Mouse (Mus musculus): ENCODE data around the gene Lrrc32. TPM values are rescaled to one million over a fixed set of nuclear protein-coding genes. Genes with fewer than 3 reads are reported as not detected.
A peak's percentile ranks its signal among the peaks of the same experiment; 100 is the strongest.

Gene Lrrc32
- polyA plus RNA-seq (2015; fragmentation: Nextera tagmentation; extraction: Ambion mirVana), result 7.7 and 8.3 TPM in 2 replicates

- 45% methylated on average over 6 of the region's 6 CpGs for WGBS
- no peak within 1 kb of the TSS for H3K27ac ChIP-seq (ENCODE audit: low read length)
- H3K4me1 ChIP-seq (ENCODE audit: control insufficient read depth, insufficient read depth, low read length), result peaks cover 19% of the 10 kb centered on the region
- peak within 1 kb of the TSS; percentile 77 for H3K4me2 ChIP-seq (ENCODE audit: low read depth, low read length)
- H3K27me3 ChIP-seq (ENCODE audit: control insufficient read depth, insufficient read depth, low read length), result no peaks in the 10 kb centered on the region
- H3K9ac ChIP-seq (ENCODE audit: low read length), result peak within 1 kb of the TSS; percentile 57
- ATAC-seq (replicated peaks; ENCODE audit: extremely low read depth, insufficient read depth, low FRiP score), result no peak
- no peaks in the 10 kb centered on the region for H3K36me3 ChIP-seq (ENCODE audit: control insufficient read depth, insufficient read depth)
- peak within 1 kb of the TSS; percentile 64 for H3K4me3 ChIP-seq (ENCODE audit: low read length)
- no peaks in the 10 kb centered on the region for H3K9me3 ChIP-seq (replicated peaks; ENCODE audit: control insufficient read depth, low read length)
Measured at GRCm38 (mm10) chr7:98489131-98489530, at the start of gene Lrrc32. Gene Lrrc32 (plus strand): TSS chr7:98489283.

- H3K36me3 ChIP-seq (ENCODE audit: control insufficient read depth, insufficient read depth), result no peaks in the 10 kb centered on the region
- ATAC-seq (replicated peaks; ENCODE audit: extremely low read depth, insufficient read depth, low FRiP score), result no peak
- no peaks in the 10 kb centered on the region for H3K27me3 ChIP-seq (ENCODE audit: control insufficient read depth, insufficient read depth, low read length)
- no peak within 1 kb of the TSS for H3K4me2 ChIP-seq (ENCODE audit: low read depth, low read length)
- H3K9ac ChIP-seq (ENCODE audit: low read length), result no peak within 1 kb of the TSS
- no peaks in the 10 kb centered on the region for H3K4me1 ChIP-seq (ENCODE audit: control insufficient read depth, insufficient read depth, low read length)
- H3K4me3 ChIP-seq (ENCODE audit: low read length), result no peak within 1 kb of the TSS
- 19% methylated on average over 10 of the region's 10 CpGs for WGBS
- H3K9me3 ChIP-seq (replicated peaks; ENCODE audit: control insufficient read depth, low read length), result no peaks in the 10 kb centered on the region
- H3K27ac ChIP-seq (ENCODE audit: low read length), result no peak within 1 kb of the TSS
Measured at GRCm38 (mm10) chr7:98439956-98440466, 49.1 kb upstream of the Lrrc32 start, which contains the start of gene Gucy2d. Gene Gucy2d (plus strand): TSS chr7:98440416.

GRCm38 (mm10) chr7:98446873-98447272 lies 42.2 kb upstream of the Lrrc32 start:
- no peak for ATAC-seq (replicated peaks; ENCODE audit: extremely low read depth, insufficient read depth, low FRiP score)
- Histone ChIP-seq H3K4me3 (ENCODE audit: low read length) (no peak overlapping the region), H3K4me1 (ENCODE audit: control insufficient read depth, insufficient read depth, low read length) (no peaks in the 10 kb centered on the region), H3K9me3 (replicated peaks; ENCODE audit: control insufficient read depth, low read length) (no peaks in the 10 kb centered on the region), H3K27ac (ENCODE audit: low read length) (no peak overlapping the region), H3K27me3 (ENCODE audit: control insufficient read depth, insufficient read depth, low read length) (no peaks in the 10 kb centered on the region), H3K4me2 (ENCODE audit: low read depth, low read length) (no peak overlapping the region), H3K36me3 (ENCODE audit: control insufficient read depth, insufficient read depth) (no peaks in the 10 kb centered on the region), H3K9ac (ENCODE audit: low read length) (no peak overlapping the region)
- WGBS, result 49% methylated on average over 3 of the region's 3 CpGs

DNA sequence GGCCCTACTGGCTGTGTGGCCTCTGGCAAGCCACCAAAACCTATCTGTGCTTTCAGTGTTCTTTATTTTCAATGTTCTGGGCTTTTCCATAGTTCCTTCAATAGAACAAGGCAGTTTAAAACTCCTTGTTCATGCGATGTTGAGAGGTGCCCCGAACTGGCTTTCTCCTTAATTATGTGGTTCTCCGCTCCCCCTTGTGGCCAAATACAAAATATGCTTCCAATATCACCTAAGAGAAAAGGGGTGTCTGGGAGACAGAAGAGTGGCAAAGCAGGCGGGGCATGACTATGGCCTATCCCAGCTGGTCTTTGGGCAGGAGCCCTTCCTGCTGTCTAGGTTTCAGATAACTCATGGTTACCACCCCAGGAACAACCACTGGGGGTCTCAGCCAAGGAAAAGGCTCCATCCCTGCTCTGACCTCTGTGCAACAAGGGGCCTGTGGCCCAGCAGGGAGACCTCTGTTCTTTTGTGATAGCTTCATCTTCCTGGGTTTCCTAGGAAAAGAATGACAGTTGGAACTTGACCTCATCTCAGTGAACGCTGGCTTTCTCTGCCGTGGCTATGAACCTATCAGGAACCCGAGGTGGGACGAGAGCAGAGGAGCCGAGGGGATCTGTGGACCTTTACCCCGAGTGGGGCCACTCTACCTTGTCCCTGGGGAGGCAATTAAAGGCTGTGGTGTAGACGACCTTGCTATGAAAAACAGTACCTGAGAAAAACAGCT lies 41.3 kb upstream of the Lrrc32 start:
- Histone ChIP-seq H3K4me2 (ENCODE audit: low read depth, low read length) (no peak overlapping the region), H3K27me3 (ENCODE audit: control insufficient read depth, insufficient read depth, low read length) (no peaks in the 10 kb centered on the region), H3K27ac (ENCODE audit: low read length) (no peak overlapping the region), H3K36me3 (ENCODE audit: control insufficient read depth, insufficient read depth) (no peaks in the 10 kb centered on the region), H3K9ac (ENCODE audit: low read length) (no peak overlapping the region), H3K9me3 (replicated peaks; ENCODE audit: control insufficient read depth, low read length) (no peaks in the 10 kb centered on the region), H3K4me3 (ENCODE audit: low read length) (no peak overlapping the region), H3K4me1 (ENCODE audit: control insufficient read depth, insufficient read depth, low read length) (no peaks in the 10 kb centered on the region)
- WGBS, result 65% methylated on average over 11 of the region's 11 CpGs
- ATAC-seq (replicated peaks; ENCODE audit: extremely low read depth, insufficient read depth, low FRiP score), result no peak

DNA sequence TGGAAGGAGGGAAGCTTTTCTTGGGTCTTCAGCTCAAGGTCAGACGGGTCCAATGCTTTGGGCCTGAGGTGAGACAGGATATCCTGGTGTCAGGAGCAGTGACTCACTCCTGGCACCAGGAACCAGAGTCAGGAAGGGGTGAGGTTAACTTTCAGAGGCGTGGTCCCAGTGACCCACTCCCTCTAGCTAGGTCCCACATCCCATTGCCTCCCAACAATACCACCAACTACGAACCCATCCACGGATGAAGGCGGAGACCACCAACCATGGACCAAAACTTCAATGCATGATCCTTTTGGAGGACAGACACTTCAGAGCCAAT lies 40.8 kb upstream of the Lrrc32 start:
- Histone ChIP-seq H3K9me3 (replicated peaks; ENCODE audit: control insufficient read depth, low read length) (no peaks in the 10 kb centered on the region), H3K9ac (ENCODE audit: low read length) (no peak overlapping the region), H3K36me3 (ENCODE audit: control insufficient read depth, insufficient read depth) (no peaks in the 10 kb centered on the region), H3K27me3 (ENCODE audit: control insufficient read depth, insufficient read depth, low read length) (no peaks in the 10 kb centered on the region), H3K4me3 (ENCODE audit: low read length) (no peak overlapping the region), H3K4me2 (ENCODE audit: low read depth, low read length) (no peak overlapping the region), H3K27ac (ENCODE audit: low read length) (no peak overlapping the region), H3K4me1 (ENCODE audit: control insufficient read depth, insufficient read depth, low read length) (no peaks in the 10 kb centered on the region)
- ATAC-seq (replicated peaks; ENCODE audit: extremely low read depth, insufficient read depth, low FRiP score), result no peak
- WGBS, result 77% methylated on average over 5 of the region's 5 CpGs

- H3K36me3 ChIP-seq (ENCODE audit: control insufficient read depth, insufficient read depth), result no peaks in the 10 kb centered on the region
- H3K4me1 ChIP-seq (ENCODE audit: control insufficient read depth, insufficient read depth, low read length), result no peaks in the 10 kb centered on the region
- no peaks in the 10 kb centered on the region for H3K9me3 ChIP-seq (replicated peaks; ENCODE audit: control insufficient read depth, low read length)
- no peak overlapping the region for H3K27ac ChIP-seq (ENCODE audit: low read length)
- WGBS, result 78% methylated on average over 9 of the region's 9 CpGs
- H3K9ac ChIP-seq (ENCODE audit: low read length), result no peak overlapping the region
- no peak for ATAC-seq (replicated peaks; ENCODE audit: extremely low read depth, insufficient read depth, low FRiP score)
- no peaks in the 10 kb centered on the region for H3K27me3 ChIP-seq (ENCODE audit: control insufficient read depth, insufficient read depth, low read length)
- no peak overlapping the region for H3K4me3 ChIP-seq (ENCODE audit: low read length)
- no peak overlapping the region for H3K4me2 ChIP-seq (ENCODE audit: low read depth, low read length)
Measured at GRCm38 (mm10) chr7:98449696-98450095, 39.4 kb upstream of the Lrrc32 start.

- Histone ChIP-seq H3K27ac (ENCODE audit: low read length) (no peak overlapping the region), H3K9me3 (replicated peaks; ENCODE audit: control insufficient read depth, low read length) (no peaks in the 10 kb centered on the region), H3K27me3 (ENCODE audit: control insufficient read depth, insufficient read depth, low read length) (no peaks in the 10 kb centered on the region), H3K4me2 (ENCODE audit: low read depth, low read length) (no peak overlapping the region), H3K36me3 (ENCODE audit: control insufficient read depth, insufficient read depth) (no peaks in the 10 kb centered on the region), H3K9ac (ENCODE audit: low read length) (no peak overlapping the region), H3K4me3 (ENCODE audit: low read length) (no peak overlapping the region), H3K4me1 (ENCODE audit: control insufficient read depth, insufficient read depth, low read length) (no peaks in the 10 kb centered on the region)
- no peak for ATAC-seq (replicated peaks; ENCODE audit: extremely low read depth, insufficient read depth, low FRiP score)
- WGBS, result 67% methylated on average over 10 of the region's 10 CpGs
Measured at GRCm38 (mm10) chr7:98454397-98455120, 34.5 kb upstream of the Lrrc32 start.

DNA sequence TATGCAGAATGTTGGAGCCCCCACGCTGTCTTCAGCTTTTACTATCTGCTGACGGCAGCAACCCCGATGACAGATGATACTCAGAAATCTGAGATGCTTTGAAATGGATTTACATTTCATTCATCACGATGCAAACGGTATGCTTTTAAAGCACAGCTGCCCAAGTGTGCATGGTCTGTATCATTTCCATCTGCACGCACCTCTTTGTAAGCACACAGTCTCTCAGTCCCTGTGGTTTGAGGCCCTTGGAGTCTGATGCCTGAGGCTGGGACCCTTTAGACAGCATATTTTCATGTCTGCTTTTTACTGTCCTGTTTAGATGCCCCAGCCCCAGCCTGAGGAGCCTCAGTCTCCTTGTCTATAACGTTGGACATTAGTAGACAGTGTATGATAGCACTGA lies 28.8 kb upstream of the Lrrc32 start:
- Histone ChIP-seq H3K4me2 (ENCODE audit: low read depth, low read length) (no peak overlapping the region), H3K4me1 (ENCODE audit: control insufficient read depth, insufficient read depth, low read length) (no peaks in the 10 kb centered on the region), H3K27me3 (ENCODE audit: control insufficient read depth, insufficient read depth, low read length) (no peaks in the 10 kb centered on the region), H3K9me3 (replicated peaks; ENCODE audit: control insufficient read depth, low read length) (no peaks in the 10 kb centered on the region), H3K9ac (ENCODE audit: low read length) (no peak overlapping the region), H3K27ac (ENCODE audit: low read length) (no peak overlapping the region), H3K4me3 (ENCODE audit: low read length) (no peak overlapping the region), H3K36me3 (ENCODE audit: control insufficient read depth, insufficient read depth) (no peaks in the 10 kb centered on the region)
- no peak for ATAC-seq (replicated peaks; ENCODE audit: extremely low read depth, insufficient read depth, low FRiP score)
- WGBS, result 52% methylated on average over 7 of the region's 7 CpGs

GRCm38 (mm10) chr7:98469089-98469488 lies 20.0 kb upstream of the Lrrc32 start:
- H3K4me2 ChIP-seq (ENCODE audit: low read depth, low read length), result no peak overlapping the region
- H3K36me3 ChIP-seq (ENCODE audit: control insufficient read depth, insufficient read depth), result no peaks in the 10 kb centered on the region
- WGBS, result 45% methylated on average over 3 of the region's 3 CpGs
- no peak overlapping the region for H3K4me3 ChIP-seq (ENCODE audit: low read length)
- H3K9me3 ChIP-seq (replicated peaks; ENCODE audit: control insufficient read depth, low read length), result no peaks in the 10 kb centered on the region
- no peaks in the 10 kb centered on the region for H3K27me3 ChIP-seq (ENCODE audit: control insufficient read depth, insufficient read depth, low read length)
- H3K27ac ChIP-seq (ENCODE audit: low read length), result no peak overlapping the region
- no peaks in the 10 kb centered on the region for H3K4me1 ChIP-seq (ENCODE audit: control insufficient read depth, insufficient read depth, low read length)
- no peak; the same call in 1 of the 2 replicates for ATAC-seq (replicated peaks; ENCODE audit: extremely low read depth, insufficient read depth, low FRiP score)
- no peak overlapping the region for H3K9ac ChIP-seq (ENCODE audit: low read length)

Data from heart, embryonic 16.5 days (tissue).